Mouse (Mus musculus) layer of hippocampus, adult 2 months (tissue): ENCODE results near the gene Rabl3. TPM values are rescaled to one million over a fixed set of nuclear protein-coding genes. Genes with fewer than 3 reads are reported as not detected.

ENCODE experiments used
- DNase-seq, 2 experiments: peaks; one replicate each; pipeline ENCODE4 v3.0.0; 2022; ENCODE audit warnings: low spot score in 2 of 2
- H3K27ac ChIP-seq: fragments of 200-600 bp; 2 replicates; pipeline ENCODE4 v1.8.1; 2022
- H3K4me3 ChIP-seq: fragments of 200-600 bp; 2 replicates; pipeline ENCODE4 v1.8.1; 2022; ENCODE audit warnings: mild to moderate bottlenecking
- CTCF ChIP-seq: fragments of 200-600 bp; conservative IDR thresholded peaks from 2 replicates; pipeline ENCODE4 v1.8.1; 2022; ENCODE audit warnings: antibody characterized with exemption, mild to moderate bottlenecking, moderate library complexity
- long read RNA-seq, 2 experiments: library from polyadenylated mRNA; stranded (forward); transcript quantifications; one replicate each; pipeline ENCODE4 v2.0.0; 2021; ENCODE audit warnings: borderline mapping rate in 2 of 2
- total RNA-seq, 2 experiments: library from RNA; stranded (reverse); gene quantifications; 2 replicates each; pipeline ENCODE4 v1.2.3; 2021

Gene Rabl3
- 10 to 100 TPM; 10.2 to 11.2 TPM for total RNA-seq
- long read RNA-seq, experiment 1, transcript Rabl3-201 (8 exons, 2,031 nt) = major isoform, 6 of 7 reads
- long read RNA-seq, experiment 1, partial matches to known transcripts = 1 of 7 reads
- long read RNA-seq, experiment 1, other reads (novel, unspliced or antisense) = 0 of 7 reads
- long read RNA-seq, experiment 2, transcript Rabl3-201 (8 exons, 2,031 nt) = major isoform, 8 of 10 reads
- long read RNA-seq, experiment 2, partial matches to known transcripts = 1 of 10 reads
- long read RNA-seq, experiment 2, other reads (novel, unspliced or antisense) = 0 of 10 reads

DNA sequence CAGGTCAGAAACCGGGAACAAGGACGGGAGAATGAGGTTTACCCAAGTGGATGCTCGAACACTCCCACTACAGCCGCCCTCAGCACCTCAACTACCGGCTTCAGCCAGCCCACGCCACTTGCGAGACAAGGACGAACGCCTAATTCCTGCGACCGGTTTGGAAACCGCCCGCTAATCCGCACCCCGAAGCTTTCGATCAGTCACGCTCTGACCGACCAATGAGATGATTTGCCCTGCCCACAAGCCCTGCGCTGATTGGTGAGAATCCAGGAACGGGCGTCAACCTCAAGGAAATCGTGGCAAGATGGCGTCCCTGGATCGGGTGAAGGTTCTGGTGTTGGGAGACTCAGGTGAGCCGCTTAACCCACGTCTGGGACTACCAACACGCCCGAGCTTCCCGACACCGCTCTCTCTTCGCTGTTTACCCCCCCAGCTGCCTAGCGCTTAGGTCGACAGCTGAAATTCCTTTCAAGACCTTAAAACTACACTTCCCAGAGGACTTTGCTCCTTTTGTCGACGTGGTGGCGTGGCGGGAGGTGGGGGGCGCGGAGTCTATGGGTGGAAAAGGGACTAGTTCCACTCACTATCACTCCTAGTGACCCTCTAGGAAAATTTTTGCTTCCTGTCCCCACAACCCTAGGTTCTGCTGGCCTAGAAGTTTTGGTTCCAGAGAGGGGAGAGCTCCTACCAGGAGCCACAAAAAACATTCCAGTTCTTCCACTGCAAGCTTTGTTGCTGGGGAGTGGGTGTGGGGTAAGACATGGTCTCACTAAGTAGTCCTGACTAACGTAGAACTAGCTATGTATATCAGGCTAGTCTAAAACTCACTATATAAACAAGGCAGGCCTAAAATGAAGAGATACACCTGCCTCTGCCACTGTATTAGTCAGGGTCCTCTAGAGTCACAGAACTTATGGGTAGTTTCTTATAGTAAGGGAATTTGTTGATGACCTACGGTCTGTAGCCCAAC lies at the start of gene Rabl3, which contains the start of gene Gtf2e1:
Rabl3 (plus strand) TSS at position 275 of the 970 bp plus-strand sequence.
Gtf2e1 (minus strand) TSS at position 179 of the 970 bp plus-strand sequence.
- Histone ChIP-seq H3K4me3 (peak within 1 kb of the TSS; percentile 61), H3K27ac (peak within 1 kb of the TSS; percentile 99)
- DNase-seq = peak; percentile 96 to 98
- TF ChIP-seq CTCF = peak; percentile 43

DNA sequence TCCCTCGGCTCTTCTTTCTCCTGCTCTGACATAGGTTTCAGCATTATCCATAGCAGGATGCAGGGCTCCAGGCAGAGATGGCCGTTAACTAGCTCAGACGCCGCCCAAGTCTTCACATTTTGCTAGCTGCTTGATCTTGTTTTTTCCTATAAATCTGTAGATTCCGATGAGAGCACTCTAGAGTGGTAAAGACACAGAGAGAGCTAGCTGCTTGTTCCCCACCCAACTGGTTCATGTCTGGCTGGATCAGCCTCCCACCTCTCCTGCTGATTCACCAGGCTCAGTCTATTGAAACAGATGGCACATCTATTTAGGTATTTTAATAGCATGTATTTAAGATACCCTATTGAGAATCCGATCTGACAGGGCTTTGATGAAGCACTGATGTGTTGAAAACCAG lies 44.7 kb upstream of the Rabl3 start:
- TF ChIP-seq CTCF = no peak

DNA sequence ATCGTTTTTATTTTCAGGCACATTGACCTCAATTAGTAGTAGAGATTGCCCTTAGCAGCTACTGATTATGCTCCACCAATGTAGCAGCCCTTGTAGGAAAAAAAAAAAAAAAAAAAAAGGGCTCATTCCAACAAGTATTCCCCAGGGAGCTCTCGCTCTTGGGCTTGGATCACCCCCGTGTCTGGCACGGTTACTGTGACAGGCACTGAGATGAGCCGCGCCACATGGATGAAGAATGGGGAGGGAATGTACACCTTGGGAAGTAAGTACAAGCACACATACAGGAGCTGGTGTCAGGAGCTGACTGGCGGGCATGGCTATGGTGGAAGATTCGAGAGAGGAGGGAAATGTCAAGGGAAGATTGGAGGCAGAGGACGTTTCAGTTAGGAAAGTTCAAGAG lies 41.1 kb upstream of the Rabl3 start:
- TF ChIP-seq CTCF = no peak

More for the DNA sequence above, 44.7 kb upstream of the Rabl3 start:
- DNase-seq = peak; percentile 43 to 71
- Histone ChIP-seq H3K4me3 (no peak overlapping the region), H3K27ac (peak overlapping the region; percentile 86)

DNA sequence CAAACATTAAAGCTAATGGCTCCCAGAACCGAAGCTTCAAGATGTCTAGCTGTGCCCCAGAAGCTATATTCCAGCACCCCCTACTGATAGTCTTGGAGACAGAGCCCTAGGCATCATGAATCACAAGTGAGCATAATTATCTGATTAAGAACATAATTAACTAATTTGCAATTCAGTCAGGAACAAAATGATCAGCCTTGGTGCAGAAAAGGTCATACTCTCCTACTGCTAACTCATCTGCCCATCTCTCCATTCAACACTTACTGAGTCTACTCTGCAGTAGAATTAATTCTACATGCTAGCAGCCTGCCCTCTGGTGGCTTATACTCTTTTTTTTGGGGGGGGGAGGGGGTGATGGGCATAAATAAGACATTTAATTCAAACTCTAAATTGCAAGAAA lies 35.2 kb upstream of the Rabl3 start:
- peak in 1 of 2 experiments; percentile 17 for DNase-seq
- TF ChIP-seq CTCF = peak; percentile 67

More for the DNA sequence above, 41.1 kb upstream of the Rabl3 start:
- H3K4me3 ChIP-seq = no peak overlapping the region
- DNase-seq = no peak
- no peak overlapping the region for H3K27ac ChIP-seq

DNA sequence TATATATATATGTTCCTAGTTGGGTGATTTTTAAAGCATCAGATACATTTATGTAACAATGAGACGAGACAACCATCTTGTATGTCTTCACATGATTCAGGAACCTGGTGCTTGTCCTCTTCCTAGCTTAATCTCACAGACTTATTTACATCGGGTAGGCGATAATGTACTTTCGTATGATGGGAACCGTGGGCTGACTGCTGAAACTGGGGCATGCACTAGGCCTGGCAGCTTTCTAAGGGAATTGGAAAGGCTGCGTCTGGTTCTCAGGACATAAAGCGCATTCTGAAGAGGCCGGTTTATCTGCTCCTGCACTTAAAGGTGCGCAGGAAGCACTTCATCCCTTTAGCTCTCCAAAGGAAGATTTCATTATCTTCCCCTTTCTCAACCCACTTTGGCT lies 32.9 kb upstream of the Rabl3 start:
- DNase-seq = no peak
- H3K27ac ChIP-seq = 0 out of 2 replicates have a peak overlapping the region, but pooled peaks have one; percentile 5
- H3K4me3 ChIP-seq = no peak overlapping the region
- no peak for TF ChIP-seq CTCF

More for the DNA sequence above, 35.2 kb upstream of the Rabl3 start:
- H3K4me3 ChIP-seq = no peak overlapping the region
- H3K27ac ChIP-seq = no peak overlapping the region

DNA sequence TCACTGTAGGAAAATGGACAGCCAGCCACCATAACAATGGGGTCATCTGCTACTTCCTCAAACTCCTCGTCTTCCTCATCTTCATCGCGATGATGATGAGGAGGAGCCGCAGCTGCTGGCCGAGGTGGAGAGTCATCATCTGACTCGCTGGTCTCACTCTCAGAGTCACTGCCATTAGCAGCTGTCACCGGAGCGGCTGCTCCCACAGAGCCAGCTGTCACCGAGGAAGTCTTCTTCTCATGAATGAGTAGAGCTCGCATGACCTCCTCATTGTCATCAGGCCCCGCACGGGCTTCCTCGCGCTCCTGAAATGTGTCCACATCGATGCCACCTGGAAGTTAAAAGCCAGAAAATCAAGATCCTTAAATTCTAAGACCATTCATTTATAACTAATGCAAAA lies 28.2 kb upstream of the Rabl3 start:
- H3K27ac ChIP-seq = no peak overlapping the region
- H3K4me3 ChIP-seq = no peak overlapping the region
- no peak for DNase-seq
- no peak for TF ChIP-seq CTCF

DNA sequence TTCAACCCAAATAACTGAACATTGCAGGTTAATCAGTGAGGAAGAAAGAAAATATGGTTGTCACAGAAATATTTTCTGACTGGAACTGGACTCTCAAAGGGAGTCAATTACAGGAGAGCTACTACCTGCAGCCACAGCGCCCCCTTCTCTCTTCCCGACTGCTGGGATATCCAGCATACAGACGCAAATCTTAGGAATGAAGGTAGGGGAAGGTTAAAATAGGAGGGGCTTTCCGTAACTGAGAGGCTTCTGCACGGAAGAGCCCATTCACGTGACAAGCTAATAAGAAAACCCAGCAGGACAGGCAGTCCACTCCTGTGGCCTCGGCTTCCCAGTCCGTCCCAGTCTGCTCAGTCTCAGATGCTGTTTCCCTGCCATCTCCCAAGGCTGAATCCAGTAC lies 25.0 kb upstream of the Rabl3 start:
- DNase-seq = no peak
- Histone ChIP-seq H3K4me3 (no peak overlapping the region), H3K27ac (no peak overlapping the region)
- no peak for TF ChIP-seq CTCF

DNA sequence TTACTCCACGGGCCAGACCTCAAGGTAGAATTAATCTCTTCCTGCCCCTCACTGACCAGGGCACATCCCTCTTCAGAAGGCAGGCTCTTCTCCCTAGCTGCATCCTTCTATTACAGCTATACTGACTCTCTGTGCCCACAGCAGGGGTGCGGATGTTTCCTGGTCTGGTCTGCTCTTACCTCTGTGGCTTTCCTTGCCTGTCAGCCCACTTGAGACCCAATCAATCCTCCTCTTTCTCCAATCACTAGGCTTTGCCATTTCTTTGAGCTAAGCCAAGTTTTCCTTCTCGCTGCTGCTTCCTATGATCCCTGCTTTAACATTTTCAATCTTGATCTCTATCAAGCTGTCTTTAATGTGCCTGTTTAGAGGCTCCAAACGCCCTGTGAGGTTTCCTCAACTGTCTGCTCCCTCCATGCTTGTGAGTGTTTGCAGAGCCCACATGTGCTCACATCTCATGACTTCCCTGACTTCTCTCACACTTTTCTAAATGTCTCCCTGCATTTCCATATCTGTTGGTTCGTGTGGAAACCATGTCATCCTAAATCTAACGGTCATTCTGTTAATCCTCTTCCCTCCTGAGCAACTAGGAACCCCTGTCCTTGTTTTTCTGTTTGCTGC lies 23.2 kb upstream of the Rabl3 start:
- no peak for DNase-seq
- Histone ChIP-seq H3K4me3 (no peak overlapping the region), H3K27ac (no peak overlapping the region)
- TF ChIP-seq CTCF = no peak

DNA sequence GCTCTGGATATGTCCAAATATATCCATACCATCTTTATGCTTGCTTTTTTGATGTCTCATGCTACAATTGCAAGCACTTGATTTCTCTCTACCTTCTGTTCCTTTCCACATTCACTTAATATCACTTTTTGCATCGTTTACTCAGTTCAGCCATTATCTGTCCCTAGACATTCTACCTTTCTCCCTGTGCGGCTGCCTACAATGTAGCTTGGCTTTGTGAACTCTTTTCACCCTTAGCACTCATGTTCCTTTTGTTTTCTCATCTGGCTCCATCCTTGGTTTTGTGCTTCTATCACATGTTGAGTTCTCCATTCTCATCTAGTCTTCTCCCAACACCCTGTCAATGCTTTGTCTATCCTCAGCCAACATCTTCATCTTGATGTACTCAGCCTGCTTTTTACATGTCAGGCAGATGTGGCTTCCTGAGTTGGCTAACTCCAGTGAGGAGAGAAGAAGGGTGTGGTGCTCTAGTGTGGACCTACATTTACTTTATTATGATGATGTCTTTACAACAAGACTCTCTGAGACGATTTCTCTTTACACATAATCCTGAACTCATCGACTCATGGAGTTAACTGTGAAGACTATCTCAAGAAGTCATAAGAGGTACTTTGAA lies 22.0 kb upstream of the Rabl3 start:
- DNase-seq = no peak
- Histone ChIP-seq H3K27ac (no peak overlapping the region), H3K4me3 (no peak overlapping the region)
- TF ChIP-seq CTCF = no peak

DNA sequence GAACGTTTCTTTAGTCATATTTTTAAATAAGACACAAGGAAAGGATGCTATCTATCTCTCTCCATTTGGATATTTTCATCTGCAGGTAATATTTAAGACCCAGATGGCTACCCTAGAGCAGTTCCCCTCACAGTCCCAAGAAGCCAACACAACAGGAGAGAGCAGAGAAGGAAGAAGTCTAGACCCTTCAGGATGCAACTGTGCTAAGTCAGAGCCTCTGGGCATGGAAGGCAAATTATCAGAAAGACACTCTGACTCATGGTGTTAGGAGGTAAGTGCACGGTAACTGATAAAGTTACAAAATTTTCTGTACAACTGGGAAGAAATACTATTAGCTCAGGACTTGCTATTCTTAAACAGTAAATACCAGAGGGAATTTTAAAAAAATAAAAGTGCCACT lies 21.0 kb upstream of the Rabl3 start:
- H3K4me3 ChIP-seq = no peak overlapping the region
- no peak overlapping the region for H3K27ac ChIP-seq
- TF ChIP-seq CTCF = no peak
- DNase-seq = no peak

DNA sequence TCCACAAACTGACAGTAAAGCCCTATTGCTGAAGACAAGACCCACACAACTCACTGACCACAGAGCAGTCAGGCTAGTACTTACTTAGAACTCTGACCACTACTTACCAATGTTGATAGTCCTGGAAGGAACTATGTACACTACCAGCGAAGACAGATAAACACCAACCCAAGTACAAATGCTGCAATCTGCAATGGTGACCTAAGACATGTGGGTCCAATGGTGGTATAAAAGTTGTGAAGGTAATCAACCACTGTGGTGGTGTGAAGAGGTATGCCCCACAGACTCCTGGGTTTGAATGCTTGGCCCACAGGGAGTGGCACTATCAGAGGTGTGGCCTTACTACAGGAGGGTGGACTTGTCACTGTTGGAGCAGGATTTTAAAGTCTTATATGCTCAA lies 20.0 kb upstream of the Rabl3 start:
- Histone ChIP-seq H3K27ac (no peak overlapping the region), H3K4me3 (no peak overlapping the region)

More for the DNA sequence above, 20.0 kb upstream of the Rabl3 start:
- no peak for TF ChIP-seq CTCF
- DNase-seq = no peak
